Mouse (Mus musculus) heart, postnatal 10 days (tissue): ENCODE measurements around the gene Chsy1. TPM values are rescaled to one million over a fixed set of nuclear protein-coding genes. Genes with fewer than 3 reads are reported as not detected.

Experiments used
- DNase-seq, 2 experiments: peaks; one replicate each; pipeline ENCODE4 v3.0.0; 2021
- intact Hi-C: fragments of 180-260 bp; cut with DNase I; formaldehyde crosslinking; loops from one replicate; pipeline ENCODE4 v1.15.1; 2025
- total RNA-seq, 2 experiments: library from RNA; stranded (reverse); gene quantifications; 2 replicates each; pipeline ENCODE4 v1.2.3; 2021

Chsy1 gene
- total RNA-seq, 2 experiments from 2014 or later, result 37.6 to 37.9 TPM

DNA sequence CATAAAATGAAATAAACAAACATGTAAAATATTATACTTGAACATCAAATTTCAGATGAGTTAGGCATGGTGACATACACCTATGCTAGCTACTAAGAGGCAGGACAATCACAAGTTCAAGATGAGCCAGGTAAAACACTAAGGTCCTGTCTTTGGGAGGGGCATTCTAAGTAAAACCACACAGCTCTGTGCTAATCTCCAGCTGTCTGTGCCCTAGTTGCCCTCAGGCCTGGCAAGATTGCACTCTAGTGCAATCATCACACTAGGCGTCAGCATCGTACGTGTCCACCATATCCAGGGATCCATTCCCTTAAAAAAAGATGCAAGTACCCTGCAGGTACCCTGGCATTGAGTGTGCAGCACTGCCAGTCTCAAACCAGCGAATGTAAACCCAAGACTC is 28.0 kb downstream of the Chsy1 start:
- intact Hi-C loops, result no loop called here
- DNase-seq, result no peak

DNA sequence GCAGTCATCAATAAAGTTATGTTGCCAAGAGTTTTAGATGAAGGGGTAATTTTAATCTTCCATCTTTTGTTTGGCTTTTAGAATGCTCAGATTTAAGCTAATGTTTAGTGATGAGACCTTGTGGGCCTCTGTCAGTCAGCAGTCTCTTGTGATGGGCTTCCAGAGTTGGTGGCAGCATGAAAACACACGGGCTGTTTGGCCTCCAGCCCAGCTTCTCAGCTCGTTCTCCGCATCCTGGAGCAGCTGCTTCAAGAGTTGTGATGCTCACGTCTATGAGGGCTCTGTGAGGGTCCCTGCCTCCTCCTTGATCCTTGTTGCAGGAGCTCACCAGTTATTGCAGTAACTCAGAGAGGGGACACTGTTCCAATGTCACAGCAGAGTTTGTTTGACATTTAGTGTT is 29.0 kb downstream of the Chsy1 start:
- DNase-seq, result no peak
- intact Hi-C loops, result no loop called here

GRCm38 (mm10) chr7:66138878-66139277 is 29.6 kb downstream of the Chsy1 start:
- intact Hi-C loops, result no loop called here
- no peak for DNase-seq

DNA sequence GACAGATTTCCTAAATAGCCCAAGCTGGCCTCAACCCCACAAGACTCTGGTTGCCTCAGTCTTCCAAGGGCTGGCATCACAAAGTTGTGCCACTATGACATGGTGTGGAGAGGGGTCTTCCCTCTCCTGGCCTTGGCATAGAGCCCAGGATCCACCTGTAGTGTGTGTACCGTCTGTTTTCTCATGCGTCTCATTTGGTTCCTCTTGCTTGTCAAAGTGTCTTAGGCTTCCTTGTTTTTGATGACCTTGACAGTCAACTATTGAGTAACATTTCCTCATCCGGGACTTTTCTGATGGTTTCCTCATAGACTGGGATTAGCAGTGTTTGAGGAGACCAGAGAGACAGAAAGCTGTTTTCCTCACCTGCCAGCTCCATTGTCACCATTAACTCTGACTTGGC is 30.8 kb downstream of the Chsy1 start:
- no peak for DNase-seq

DNA sequence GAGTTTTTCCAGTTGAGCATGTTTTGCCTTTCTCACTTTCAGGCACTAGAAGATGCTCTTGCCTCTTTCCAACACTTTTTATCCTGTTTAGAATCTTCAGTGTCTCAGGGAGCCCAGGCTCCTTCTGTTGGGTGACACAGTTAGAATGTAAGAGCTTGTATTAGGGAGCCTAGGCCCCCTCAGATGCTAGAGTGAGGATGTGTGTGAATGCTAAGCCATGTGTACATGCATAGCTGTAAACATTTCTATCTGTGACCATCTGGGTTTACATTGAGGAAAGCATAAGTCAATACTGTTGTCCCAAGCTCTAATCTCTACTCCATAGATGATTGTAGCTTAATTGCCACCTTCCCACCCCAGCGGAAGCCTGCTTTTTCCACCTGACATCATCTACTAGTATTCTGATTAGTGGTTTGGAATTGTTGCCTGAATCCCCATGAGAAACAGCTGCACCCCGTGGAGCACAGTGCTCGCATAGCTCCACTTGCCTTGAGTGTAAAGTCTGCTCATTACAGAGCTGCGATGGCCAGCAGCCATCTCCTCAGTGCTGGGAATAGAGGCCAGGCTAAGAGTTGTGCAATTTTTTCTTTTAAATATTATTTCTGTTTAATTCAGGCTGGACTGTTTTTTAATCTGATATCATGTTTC is 31.7 kb downstream of the Chsy1 start:
- no peak for DNase-seq
- intact Hi-C loops, result no loop called here

More for the DNA sequence above, 30.8 kb downstream of the Chsy1 start:
- intact Hi-C loops, result no loop called here

- DNase-seq, result no peak
- intact Hi-C loops, result no loop called here
These were observed 33.2 kb downstream of the Chsy1 start for GRCm38 (mm10) chr7:66142514-66142913.

GRCm38 (mm10) chr7:66144543-66144942 is 35.2 kb downstream of the Chsy1 start:
- no peak for DNase-seq
- intact Hi-C loops, result no loop called here

DNA sequence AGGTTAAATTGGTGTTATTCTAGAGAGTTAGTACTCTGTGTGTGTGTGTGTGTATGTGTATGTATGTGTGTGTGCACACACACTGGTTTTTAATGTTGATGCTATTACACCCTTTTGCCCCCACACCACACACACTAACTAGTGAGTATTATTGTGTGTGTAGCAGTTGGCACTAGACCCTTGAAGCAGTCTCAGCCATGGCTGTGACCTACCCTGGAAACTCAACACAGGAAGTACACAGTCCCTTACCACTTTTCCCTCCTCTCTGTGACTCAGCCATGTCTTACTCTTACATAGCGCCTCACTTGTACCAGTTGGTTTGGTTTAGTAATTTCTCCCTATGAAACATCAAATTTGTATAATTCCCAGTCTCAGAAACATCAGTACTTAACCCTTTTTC is 37.8 kb downstream of the Chsy1 start:
- intact Hi-C loops, result no loop called here
- no peak for DNase-seq

GRCm38 (mm10) chr7:66147816-66148215 is 38.5 kb downstream of the Chsy1 start:
- no peak for DNase-seq
- intact Hi-C loops, result no loop called here

DNA sequence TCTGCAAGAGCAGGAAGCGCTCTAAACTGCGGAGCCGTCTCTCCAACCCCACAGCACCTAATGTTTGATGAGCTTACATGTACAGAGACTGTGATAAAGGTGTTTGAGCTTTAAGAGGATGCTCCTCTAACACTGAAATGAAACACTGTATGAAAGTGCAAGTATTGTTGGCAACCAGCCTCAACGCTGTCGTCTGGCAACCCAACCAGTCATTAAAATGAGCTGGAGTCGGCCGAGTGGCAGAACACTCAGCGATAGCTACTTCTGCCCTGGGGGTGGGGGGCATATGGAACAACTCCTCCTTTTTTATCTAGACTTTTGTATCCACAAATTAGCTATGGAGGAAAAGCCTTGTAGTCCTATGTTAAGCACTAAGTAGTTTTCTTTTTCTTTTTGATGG is 40.2 kb downstream of the Chsy1 start:
- DNase-seq, result no peak

DNA sequence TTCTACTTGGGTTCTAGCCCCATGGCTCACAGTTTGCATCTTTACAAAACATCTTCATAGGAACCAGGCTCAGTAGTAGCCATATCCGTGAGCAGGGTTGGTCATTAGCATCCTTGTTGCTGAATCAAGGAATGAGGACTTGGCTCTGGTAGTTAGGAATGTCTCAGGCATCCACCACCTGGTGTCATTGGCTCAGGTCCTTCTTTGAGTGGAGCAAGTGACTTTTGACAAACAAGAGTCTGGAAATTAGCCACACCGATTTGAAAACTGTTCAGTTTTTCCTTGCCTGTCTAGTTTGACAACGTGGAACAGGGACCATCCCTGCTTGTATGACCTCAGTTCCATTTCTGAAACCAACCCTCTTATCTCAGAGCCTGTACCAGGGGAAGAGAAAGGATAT is 41.1 kb downstream of the Chsy1 start:
- DNase-seq, result no peak
- intact Hi-C loops, result no loop called here

More for the DNA sequence above, 40.2 kb downstream of the Chsy1 start:
- intact Hi-C loops, result no loop called here

DNA sequence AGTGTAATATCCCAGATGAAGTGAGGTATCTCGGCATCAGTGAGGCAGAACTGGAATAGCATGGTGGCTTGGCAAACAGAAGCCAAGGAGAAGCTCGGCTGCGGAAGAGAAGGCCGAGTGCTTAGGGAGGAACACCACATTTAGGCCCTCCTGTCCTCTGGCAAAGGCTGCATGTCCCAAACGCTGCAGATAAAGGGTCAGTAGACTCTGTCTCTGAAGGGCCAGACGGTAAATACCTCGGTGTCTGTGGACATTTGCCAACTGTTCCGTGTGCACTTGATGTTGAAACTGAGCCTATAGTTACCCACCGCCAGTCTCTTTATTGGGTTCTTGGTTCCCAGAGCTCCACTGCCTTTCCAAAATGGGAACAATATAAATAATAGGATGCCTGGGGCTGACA is 48.1 kb downstream of the Chsy1 start:
- peak; percentile 44 to 64 for DNase-seq
- intact Hi-C loops, result loop anchor here (5.0 kb wide), 1 partner anchor 40 kb away; no protein-coding TSS in a partner anchor

- DNase-seq, result peak in 1 of 2 experiments; percentile 44
- intact Hi-C loops, result loop anchor here (5.0 kb wide), 1 partner anchor 39 kb away; no protein-coding TSS in a partner anchor
These were observed 48.6 kb downstream of the Chsy1 start for GRCm38 (mm10) chr7:66157861-66158415.

DNA sequence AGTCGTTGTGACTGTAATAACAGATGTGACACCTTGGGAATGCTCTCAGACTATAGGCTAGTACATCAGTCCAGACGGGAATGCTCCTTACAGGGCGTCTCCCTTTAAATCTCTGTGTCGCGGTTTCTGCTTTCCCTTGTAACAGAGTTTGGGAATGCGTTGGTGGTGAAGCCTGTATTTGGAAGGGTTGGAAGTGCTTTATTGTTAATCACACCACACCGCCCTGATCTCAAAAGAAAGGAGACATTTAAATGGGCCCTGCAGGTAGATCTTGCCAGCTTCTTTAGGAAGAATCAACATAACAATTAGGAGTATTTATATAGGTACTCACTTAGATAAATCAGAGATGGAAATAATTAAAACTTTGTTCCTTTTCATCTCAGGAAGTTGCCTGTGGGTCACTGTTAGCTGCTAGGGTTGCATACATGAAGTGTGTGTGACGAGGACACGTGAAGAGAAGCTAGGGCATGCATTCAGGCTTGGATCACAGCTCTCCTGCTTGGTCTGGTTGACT is 49.4 kb downstream of the Chsy1 start:
- intact Hi-C loops, result loop anchor here (5.0 kb wide), 1 partner anchor 39 kb away; no protein-coding TSS in a partner anchor
- no peak for DNase-seq

DNA sequence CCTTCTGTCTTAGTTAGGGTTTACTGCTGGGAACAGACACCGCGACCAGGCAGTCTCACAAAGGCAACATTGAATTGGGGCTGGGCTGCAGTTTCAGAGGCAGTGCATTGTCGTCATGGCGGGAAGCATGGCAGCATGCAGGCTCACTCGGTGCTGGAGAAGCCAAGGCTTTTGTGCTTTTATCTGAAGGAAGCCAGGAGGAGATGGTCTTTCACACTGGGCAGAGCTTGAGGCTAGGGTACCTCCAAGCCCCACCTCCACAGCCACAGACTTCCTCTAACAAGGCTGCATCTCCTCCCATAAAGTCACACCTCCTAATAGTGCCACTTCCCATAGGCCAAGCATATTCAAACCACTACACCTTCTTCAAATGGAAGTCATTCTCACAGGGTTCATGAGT is 50.6 kb downstream of the Chsy1 start:
- intact Hi-C loops, result loop anchor here (5.0 kb wide), 1 partner anchor 37 kb away; no protein-coding TSS in a partner anchor
- DNase-seq, result no peak

DNA sequence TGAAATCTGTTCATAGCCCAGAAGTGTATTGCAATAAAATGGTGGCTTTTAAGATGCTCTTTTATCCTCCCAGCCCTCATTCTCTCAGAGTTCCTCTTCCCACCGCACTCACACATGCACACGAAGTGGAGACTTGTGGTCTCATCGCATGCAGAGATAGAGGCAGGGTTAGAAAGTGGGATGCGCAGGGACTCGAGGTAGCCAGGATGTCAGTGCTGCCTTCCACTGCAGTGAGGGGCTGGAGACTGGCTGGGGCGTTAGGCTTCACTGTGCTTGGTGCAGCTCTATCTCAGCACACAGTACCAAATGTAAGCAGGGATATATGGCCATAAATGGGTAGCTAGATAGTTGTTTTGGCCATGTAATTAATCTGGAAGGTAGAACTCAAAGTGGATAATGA is 52.5 kb downstream of the Chsy1 start:
- DNase-seq, result no peak
- intact Hi-C loops, result no loop called here

- no peak for DNase-seq
- intact Hi-C loops, result no loop called here
These were observed 53.2 kb downstream of the Chsy1 start for GRCm38 (mm10) chr7:66162489-66162888.

DNA sequence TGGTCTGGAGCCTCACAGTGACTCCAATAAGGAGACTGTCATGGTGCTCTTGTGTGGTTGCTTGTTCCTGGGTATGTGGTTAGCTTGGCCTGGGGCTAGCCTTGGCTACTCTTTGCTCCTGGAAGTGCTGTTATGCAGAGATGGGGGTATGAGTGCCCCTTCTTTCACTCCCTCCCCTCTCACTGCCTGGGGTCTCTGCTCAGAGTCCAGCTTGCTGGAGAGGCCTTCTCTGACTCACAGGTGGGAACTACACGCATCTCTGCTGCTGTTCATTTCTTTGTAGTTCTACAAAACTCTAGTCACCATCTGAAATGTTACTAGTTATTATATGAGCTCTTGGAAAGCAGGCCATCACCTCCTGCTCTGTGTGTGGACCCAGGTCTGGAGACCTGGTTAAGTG is 53.7 kb downstream of the Chsy1 start:
- intact Hi-C loops, result no loop called here
- DNase-seq, result no peak

- no peak for DNase-seq
- intact Hi-C loops, result no loop called here
These were observed 55.2 kb downstream of the Chsy1 start for GRCm38 (mm10) chr7:66164427-66165031.

GRCm38 (mm10) chr7:66165036-66165798 is 55.9 kb downstream of the Chsy1 start:
- intact Hi-C loops, result no loop called here
- no peak for DNase-seq

DNA sequence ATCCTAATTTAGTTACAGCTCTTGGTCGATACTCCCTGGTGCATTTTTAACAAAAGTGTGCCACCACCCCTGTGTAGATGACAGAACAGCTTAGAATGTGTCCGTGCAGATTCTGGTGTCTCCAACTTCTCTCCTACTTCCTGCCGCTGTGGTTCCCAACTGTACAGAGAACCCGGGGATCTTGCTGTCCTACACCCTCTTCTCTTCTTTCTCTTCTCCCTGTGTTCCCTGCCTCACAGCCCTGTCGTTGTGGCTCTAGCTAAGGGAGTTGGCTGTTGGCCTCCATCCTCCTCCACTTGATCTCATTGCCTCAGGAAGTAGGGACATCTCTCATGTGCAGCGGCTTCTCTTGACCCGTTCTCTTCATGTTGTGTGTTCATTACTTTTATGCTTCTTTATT is 59.6 kb downstream of the Chsy1 start:
- no peak for DNase-seq
- intact Hi-C loops, result no loop called here
